Mouse (Mus musculus) heart, postnatal 0 days (tissue): Measurements from ENCODE around the gene Selenok. TPM values are rescaled to one million over a fixed set of nuclear protein-coding genes. Genes with fewer than 3 reads are reported as not detected.
A peak's percentile ranks its signal among the peaks of the same experiment; 100 is the strongest.

ENCODE experiments used
- ATAC-seq: fragments of 200-750 bp; cut with Nextera tagmentation; 2 replicates; pipeline ENCODE4 v1.8.0; 2017; ENCODE audit warnings: low read depth, moderate number of reproducible peaks, moderate library complexity; ENCODE audit not compliant: insufficient read depth
- DNase-seq: peaks from one replicate; pipeline ENCODE4 v3.0.0-alpha.2; 2016; ENCODE audit warnings: low spot score
- H3K27ac ChIP-seq: fragments of 300-500 bp; sonication (generic); 2 replicates; pipeline ENCODE4 v1.5.1; 2014; ENCODE audit warnings: low read depth, mild to moderate bottlenecking
- H3K27me3 ChIP-seq: fragments of 300-500 bp; sonication (generic); 2 replicates; pipeline ENCODE4 v1.6.1; 2014; ENCODE audit warnings: low read length, mixed read lengths; ENCODE audit not compliant: control insufficient read depth, insufficient read depth
- H3K36me3 ChIP-seq: fragments of 300-500 bp; sonication (generic); replicated peaks from 2 replicates; pipeline ENCODE4 v1.6.1; 2014; ENCODE audit warnings: low read length, mixed read lengths; ENCODE audit not compliant: control insufficient read depth, insufficient read depth
- H3K4me1 ChIP-seq: fragments of 300-500 bp; sonication (generic); 2 replicates; pipeline ENCODE4 v1.6.1; 2014; ENCODE audit warnings: antibody characterized with exemption; ENCODE audit not compliant: control insufficient read depth, insufficient read depth
- H3K4me2 ChIP-seq: fragments of 300-500 bp; sonication (generic); 2 replicates; pipeline ENCODE4 v1.6.1; 2014; ENCODE audit warnings: low read depth, mild to moderate bottlenecking, low read length, moderate library complexity
- H3K4me3 ChIP-seq: fragments of 300-500 bp; sonication (generic); 2 replicates; pipeline ENCODE4 v1.5.1; 2014; ENCODE audit warnings: low read depth, low read length
- H3K9ac ChIP-seq: fragments of 300-500 bp; sonication (generic); replicated peaks from 2 replicates; pipeline ENCODE4 v1.6.1; 2014; ENCODE audit warnings: low read depth, low read length, mixed read lengths
- H3K9me3 ChIP-seq: fragments of 300-500 bp; sonication (generic); replicated peaks from 2 replicates; pipeline ENCODE4 v1.6.1; 2016; ENCODE audit warnings: low read length; ENCODE audit not compliant: control insufficient read depth
- CTCF ChIP-seq: IDR thresholded peaks from 2 replicates; pipeline ENCODE4 v1.5.1; 2016; ENCODE audit warnings: antibody characterized with exemption, control low read depth, low read depth
- EP300 ChIP-seq: IDR thresholded peaks from 2 replicates; pipeline ENCODE4 v1.6.1; 2016; ENCODE audit warnings: antibody characterized with exemption, low read depth
- WGBS: fragments of 180-500 bp; shearing (Covaris S2); extraction: QIAGEN DNeasy Blood & Tissue Kit; methylation state at CpG from one replicate; pipeline ENCODE4 v1.1.7; 2014; 5-methylcytosine and 5-hydroxymethylcytosine counted together
- polyA plus RNA-seq: library from polyadenylated mRNA; unstranded; fragments of >200 nt; fragmentation: Nextera tagmentation; extraction: Ambion mirVana; gene quantifications from 2 replicates; pipeline ENCODE4 v1.2.1, GENCODE M21; 2015
- total RNA-seq: library from RNA; depleted of rRNA; stranded (reverse); fragments of >200 nt; gene quantifications from 2 replicates; pipeline ENCODE4 v1.2.3, GENCODE M21; 2014; ENCODE audit warnings: low replicate concordance; rRNA removed

Gene Selenok
- total RNA-seq = 31.1 and 49.7 TPM in 2 replicates
- 252 and 278 TPM in 2 replicates for polyA plus RNA-seq

DNA sequence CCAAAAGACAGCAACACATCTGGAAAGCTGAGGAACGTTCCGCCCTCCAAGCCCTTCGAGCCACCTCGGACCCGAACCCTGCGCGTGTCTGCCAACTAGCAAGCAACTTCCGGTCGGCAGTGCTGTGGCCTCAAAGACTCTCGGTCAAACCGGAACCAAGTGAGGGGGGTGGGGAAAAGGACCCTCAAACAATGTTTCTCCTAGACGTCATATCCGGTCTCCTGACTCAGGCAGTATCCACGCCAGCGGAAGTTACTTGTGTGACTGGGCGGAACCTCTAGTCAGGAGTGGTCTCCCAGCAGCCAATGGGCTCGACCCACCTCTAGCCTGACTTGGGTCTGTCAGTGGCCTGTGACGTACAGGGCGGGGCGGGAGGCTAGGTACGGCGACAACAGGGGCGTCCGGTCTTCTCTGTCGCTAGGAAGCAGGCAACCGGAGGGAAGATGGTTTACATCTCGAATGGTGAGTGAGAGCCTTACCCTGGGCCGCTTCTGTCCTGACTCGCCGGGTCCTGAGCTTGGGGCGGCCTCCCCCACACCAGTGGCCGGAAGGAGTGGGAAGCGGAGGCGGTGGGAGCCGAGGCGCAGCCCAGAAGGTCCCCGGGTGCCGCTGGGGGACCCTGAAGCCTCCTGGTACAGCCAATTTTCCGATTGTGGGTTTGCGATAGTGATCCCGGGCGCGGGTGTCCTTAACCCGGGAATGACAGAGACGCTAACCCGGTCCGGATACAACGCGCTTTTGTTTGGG lies at the start of gene Selenok:
TSS of gene Selenok (plus strand) at position 234 of the 747 bp plus-strand sequence.
- Histone ChIP-seq H3K36me3 (peaks cover 31% of the 10 kb centered on the region), H3K4me2 (peak within 1 kb of the TSS; percentile 73), H3K27me3 (no peaks in the 10 kb centered on the region), H3K27ac (peak within 1 kb of the TSS; percentile 83), H3K4me3 (peak within 1 kb of the TSS; percentile 77), H3K4me1 (peaks cover 12% of the 10 kb centered on the region), H3K9me3 (no peaks in the 10 kb centered on the region), H3K9ac (peak within 1 kb of the TSS; percentile 84)
- under 1% methylated on average over 49 of the region's 49 CpGs for WGBS
- DNase-seq (peak; percentile 100), ATAC-seq (peak; percentile 100)
- TF ChIP-seq EP300 (peak; percentile 94), CTCF (no peak)

DNA sequence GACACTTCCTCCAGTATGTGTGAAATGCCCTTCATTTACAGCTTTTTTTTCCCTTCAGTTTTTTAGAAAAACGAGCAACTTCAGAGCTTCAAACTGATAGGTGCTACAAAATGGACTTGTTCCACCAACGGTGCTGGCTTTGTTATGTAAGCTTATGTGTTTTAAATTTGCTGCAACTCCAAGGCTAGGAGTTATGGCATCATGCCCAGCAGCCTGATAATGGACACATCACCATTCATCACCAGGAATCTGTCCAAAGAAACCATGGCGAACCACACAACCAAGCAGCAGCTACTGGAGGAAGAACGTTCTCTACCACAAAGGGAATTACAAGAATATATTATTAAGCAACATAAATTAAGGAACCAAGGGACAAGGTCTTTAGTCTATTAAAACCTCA lies 39.1 kb upstream of the Selenok start:
- no peaks in the 10 kb centered on the region for H3K27me3 ChIP-seq
- TF ChIP-seq EP300 = no peak
- ATAC-seq = no peak
- no peak for DNase-seq
- no peak overlapping the region for H3K4me2 ChIP-seq
- H3K27ac ChIP-seq = no peak overlapping the region
- no peaks in the 10 kb centered on the region for H3K9me3 ChIP-seq
- 41% methylated on average over 4 of the region's 4 CpGs for WGBS
- no peaks in the 10 kb centered on the region for H3K36me3 ChIP-seq
- H3K9ac ChIP-seq = no peak overlapping the region
- no peaks in the 10 kb centered on the region for H3K4me1 ChIP-seq
- H3K4me3 ChIP-seq = no peak overlapping the region

GRCm38 (mm10) chr14:29935516-29935915 lies 32.6 kb upstream of the Selenok start:
- no peaks in the 10 kb centered on the region for H3K4me1 ChIP-seq
- DNase-seq = no peak
- no peak overlapping the region for H3K27ac ChIP-seq
- H3K36me3 ChIP-seq = no peaks in the 10 kb centered on the region
- H3K9me3 ChIP-seq = no peaks in the 10 kb centered on the region
- no peak for ATAC-seq
- WGBS = 47% methylated on average over 5 of the region's 5 CpGs
- 0 out of 2 replicates have a peak, but pooled peaks cover 5% of the 10 kb centered on the region for H3K27me3 ChIP-seq
- H3K4me3 ChIP-seq = no peak overlapping the region
- H3K4me2 ChIP-seq = no peak overlapping the region
- no peak overlapping the region for H3K9ac ChIP-seq
- TF ChIP-seq EP300 = no peak
- no peak for TF ChIP-seq CTCF

DNA sequence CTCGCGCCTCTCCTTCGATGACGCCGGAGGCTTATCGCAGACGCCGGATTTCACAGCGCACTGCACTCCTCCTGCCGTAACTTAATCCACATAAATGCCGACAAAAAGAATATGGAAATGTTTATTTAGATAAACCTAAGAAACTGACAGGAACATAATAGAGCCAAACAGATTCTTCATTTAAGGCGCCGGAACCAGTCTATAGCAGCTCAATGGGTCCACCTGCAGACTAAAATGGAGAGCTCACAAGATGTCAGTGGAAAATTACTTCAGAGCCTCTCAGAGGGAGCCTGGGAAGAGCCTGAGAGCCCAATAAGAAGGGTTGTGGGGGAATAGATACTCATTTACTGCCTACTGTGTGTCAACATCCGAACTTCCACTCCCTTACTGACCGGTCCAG lies 30.6 kb upstream of the Selenok start:
- no peak for ATAC-seq
- TF ChIP-seq EP300 (no peak), CTCF (no peak)
- Histone ChIP-seq H3K27ac (no peak overlapping the region), H3K36me3 (no peaks in the 10 kb centered on the region), H3K4me3 (no peak overlapping the region), H3K4me1 (no peaks in the 10 kb centered on the region), H3K4me2 (no peak overlapping the region), H3K9ac (no peak overlapping the region), H3K27me3 (0 out of 2 replicates have a peak, but pooled peaks cover 13% of the 10 kb centered on the region), H3K9me3 (no peaks in the 10 kb centered on the region)
- DNase-seq = no peak
- 80% methylated on average over 15 of the region's 15 CpGs for WGBS

DNA sequence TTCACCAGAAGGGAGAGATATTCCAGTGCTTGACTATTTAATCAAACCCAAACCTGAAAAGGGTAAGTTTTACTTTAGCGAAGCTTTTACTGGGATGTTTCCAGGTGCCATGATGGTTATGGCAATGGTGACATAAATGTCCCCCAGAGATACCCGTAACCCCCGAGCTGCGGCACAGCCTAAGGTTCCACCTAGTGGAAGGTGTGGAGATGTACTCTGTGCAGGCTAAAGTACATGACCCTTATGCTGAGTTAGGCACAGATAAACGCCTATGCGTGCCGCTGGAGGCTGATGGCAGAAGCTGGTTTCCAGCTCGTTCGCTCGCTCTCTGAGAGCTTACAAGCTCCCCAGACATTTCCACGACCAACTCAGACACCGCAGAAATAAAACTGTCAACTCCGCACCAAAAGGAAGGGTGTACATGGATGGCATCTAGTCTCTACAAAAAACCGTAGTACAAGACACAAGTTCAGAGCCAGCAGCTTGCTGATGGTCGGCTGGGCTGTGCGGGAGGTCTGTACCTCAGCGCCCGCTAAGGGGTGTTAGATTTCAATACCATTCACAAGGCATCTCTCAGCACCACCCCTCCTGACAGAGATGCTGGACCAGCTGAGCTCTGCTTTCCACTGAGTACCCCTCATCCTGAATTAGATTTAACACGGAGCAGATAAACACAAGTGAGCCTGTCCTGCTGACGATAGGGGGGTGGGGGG lies 28.4 kb upstream of the Selenok start:
- no peak for TF ChIP-seq EP300
- TF ChIP-seq CTCF = peak; percentile 12; the same call in 1 of the 2 replicates
- Histone ChIP-seq H3K27ac (no peak overlapping the region), H3K4me3 (no peak overlapping the region), H3K9ac (no peak overlapping the region), H3K36me3 (no peaks in the 10 kb centered on the region), H3K9me3 (no peaks in the 10 kb centered on the region), H3K4me2 (no peak overlapping the region), H3K4me1 (no peaks in the 10 kb centered on the region), H3K27me3 (0 out of 2 replicates have a peak, but pooled peaks cover 13% of the 10 kb centered on the region)
- no peak for DNase-seq
- WGBS = 32% methylated on average over 20 of the region's 20 CpGs
- ATAC-seq = no peak
